Mouse (Mus musculus) monocyte, adult 5-6 weeks (primary cell): ENCODE results near the gene Nsf. TPM values are rescaled to one million over a fixed set of nuclear protein-coding genes. Genes with fewer than 3 reads are reported as not detected.
"Not testable (repeated sequence)": the region's sequence is repeated elsewhere in the genome, so short reads cannot be mapped to it uniquely, and the experiment has no call there.

Source experiments
- ATAC-seq: fragments of 153-309, 156-312 bp; replicated peaks from 2 replicates; pipeline ENCODE4 v1.8.0; 2017; ENCODE audit warnings: mild to moderate bottlenecking; ENCODE audit not compliant: low TSS enrichment, insufficient number of reproducible peaks, severe bottlenecking, poor library complexity, low FRiP score
- total RNA-seq: library from RNA; stranded (forward); fragments of 200-1000, 200-491, 200-594 nt; gene quantifications from 3 replicates; pipeline ENCODE4 v1.2.3, GENCODE M21; 2017

The Nsf gene
- 73.0 to 93.1 TPM (median 86.5 TPM) in 3 replicates for total RNA-seq

DNA sequence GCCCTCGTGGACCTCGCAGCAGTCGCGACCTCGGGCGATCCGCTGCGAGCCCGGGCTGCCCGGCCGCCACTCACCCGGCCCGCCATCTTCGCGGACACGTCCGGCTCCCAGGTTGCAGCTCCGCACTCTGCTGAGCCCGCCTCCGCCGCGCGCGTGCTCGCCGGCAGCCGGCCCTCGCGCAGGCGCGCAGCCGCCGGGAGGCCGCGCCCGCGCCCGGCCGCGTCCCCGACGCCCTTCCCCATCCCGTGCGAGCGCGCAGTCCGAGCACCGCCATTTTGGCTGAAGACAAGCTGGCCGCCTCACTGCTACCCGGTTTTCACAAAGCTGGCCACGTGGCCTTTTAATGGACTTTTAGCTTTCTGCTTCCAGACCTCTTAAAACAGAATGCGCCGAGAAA lies at the start of gene Nsf:
Gene Nsf (minus strand): TSS at position 161 of the 397 bp plus-strand sequence.
- peak; percentile 68 for ATAC-seq

DNA sequence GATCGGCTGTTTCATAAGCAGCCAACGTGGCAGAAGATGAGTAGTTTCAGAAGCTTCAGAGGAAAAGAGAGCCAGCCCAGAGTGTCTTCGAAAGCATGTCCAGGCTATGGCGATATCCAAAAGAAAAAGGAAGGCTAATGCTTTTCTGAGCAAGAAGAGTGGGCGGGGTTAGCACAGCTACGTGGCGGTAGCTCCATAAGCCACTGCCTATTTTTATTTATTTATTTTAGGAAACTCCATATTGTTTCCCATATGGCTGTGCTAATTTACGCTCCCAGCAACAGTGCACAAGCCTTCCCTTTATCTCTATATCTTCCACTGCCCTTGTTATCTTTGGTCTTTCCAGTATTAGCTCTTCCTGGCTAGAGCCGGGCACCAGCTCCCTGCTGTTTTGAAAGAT lies 49.5 kb upstream of the Nsf start:
- no peak for ATAC-seq

DNA sequence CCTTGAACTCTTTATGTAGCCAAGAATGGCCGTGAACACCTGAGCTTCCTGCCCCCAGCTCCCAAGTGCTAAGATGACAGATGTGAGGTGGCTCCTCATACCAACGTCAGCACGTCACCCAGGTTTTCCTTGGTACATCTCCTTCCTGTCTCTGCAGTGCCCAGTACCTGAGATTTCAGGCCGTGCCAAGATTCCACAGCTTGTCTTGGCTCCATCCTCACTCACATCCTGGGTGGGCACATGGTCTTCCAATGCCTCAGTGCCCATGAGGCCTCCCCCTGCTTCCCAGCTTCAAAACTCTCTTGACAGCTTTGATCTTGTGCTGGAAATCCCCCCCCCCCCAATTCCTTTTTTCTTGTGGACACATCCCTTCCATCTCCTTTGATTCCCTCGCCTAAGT lies 48.3 kb upstream of the Nsf start:
- no peak for ATAC-seq

DNA sequence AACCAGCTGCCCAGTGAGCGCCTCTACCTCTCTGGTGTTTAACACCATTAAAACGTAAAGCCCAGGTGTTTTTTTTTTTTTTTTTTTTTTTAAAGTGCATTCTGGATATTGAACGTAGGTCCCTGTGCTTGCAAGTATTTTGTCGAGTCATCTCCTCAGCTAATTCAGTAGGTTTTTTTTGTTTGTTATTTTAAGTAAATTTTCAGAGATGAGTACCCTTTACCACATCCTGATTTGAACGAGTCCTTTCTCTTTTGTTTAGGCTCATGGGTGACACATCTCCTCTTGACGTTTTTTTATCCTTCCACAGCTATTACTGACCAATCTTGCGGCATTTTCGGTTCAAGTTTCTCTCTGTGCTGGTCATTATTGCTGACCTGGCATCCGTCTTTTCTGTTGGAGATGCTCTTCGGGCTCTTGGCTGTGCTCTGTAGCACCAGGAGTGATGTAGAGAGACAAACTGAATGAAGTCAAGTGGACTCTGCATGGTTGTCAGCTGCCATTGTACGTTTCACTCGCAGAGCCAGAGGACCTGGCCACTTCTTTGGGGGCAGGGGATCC lies 47.6 kb upstream of the Nsf start:
- no peak for ATAC-seq

DNA sequence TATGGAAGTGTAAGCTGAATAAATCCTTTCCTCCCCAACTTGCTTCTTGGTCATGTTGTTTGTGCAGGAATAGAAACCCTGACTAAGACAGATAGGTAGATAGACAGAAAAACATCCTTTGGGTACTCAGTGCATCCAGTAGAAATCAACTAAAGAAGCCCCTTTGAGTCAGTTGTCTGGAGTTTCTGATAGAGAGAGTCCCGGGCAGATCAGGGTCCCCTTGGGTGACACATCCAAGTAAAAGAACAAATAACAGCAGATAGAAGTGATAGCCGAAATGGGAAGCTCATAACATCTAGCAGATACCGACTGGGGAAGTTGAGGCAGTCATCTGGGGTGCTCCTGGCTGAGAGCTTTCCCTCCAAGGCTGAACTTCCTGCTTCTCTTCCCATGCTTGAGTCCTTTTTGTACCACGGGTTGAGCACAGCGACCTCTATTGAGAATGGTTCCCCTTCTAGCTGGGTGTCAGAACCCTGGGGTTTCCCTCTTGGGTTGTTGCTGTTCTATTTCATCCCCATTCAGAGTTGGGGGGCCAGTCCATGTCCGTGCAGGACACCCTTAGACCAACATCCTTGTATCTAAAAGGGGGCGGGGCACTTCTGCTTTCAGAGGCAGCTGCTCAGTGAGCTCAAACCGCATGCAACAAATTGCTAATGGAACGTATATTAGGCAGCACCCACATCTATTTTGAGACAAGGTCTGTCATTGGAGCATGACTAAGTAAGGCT lies 47.0 kb upstream of the Nsf start:
- ATAC-seq, result peak; percentile 93

DNA sequence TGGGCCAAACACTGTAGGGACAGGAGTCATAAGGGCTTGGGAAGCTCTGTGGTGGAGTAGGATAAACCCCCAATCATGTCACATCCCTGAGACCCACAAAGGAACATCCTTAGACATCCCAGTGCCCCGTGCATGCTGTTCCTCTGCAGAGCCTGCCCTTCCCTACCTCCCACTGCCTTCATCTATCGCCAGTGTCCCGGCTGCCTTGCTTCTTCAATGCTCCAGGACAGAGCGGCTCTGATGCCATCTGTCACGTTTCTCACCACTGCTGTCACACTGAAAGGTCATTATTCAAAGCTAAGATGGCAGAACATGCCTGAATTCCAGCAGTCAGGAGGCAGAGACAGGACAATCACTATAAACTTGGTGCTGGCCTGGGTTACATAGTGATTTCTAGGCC lies 44.9 kb upstream of the Nsf start:
- no peak for ATAC-seq

DNA sequence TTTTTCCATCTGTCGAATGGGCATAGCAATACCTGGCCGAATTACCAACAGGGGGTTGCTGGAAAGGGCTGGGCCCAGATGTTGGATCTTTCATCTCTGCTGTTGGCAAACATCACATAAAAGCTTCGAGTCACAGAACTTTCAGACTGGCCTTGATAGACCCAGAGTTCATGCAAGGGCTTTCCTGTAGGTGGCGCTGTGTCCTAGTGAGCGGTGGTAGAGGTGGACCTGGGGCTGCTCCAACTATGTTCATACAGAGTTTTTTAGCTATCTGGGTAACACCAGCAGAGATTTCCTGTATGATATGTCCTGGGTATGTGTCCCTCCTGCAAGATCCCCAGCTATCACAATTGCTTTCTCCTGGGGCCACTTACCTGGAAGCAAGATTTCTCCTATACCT lies 43.5 kb upstream of the Nsf start:
- 0 out of 2 replicates have a peak, but pooled peaks have one; percentile 33 for ATAC-seq

DNA sequence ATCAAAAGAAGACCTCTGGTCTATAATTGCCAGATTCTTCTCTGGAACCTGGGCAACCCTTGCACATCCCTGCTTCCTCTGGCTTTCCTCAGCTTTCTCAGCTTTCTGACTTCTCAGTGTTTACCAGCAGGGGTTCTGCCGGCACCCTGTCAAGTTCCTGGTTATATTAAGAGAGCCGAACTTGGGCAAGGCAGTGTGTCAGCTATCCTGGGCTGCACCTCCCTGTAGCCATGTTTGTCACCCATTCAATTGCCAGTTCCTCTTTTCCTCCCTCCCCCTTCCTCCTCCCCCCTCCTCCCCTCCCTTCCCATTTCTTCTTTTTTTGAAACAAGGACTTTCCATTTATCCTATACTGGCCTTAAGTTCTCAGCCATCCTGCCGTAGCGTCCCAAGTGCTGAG lies 38.8 kb upstream of the Nsf start:
- peak; percentile 90 for ATAC-seq

DNA sequence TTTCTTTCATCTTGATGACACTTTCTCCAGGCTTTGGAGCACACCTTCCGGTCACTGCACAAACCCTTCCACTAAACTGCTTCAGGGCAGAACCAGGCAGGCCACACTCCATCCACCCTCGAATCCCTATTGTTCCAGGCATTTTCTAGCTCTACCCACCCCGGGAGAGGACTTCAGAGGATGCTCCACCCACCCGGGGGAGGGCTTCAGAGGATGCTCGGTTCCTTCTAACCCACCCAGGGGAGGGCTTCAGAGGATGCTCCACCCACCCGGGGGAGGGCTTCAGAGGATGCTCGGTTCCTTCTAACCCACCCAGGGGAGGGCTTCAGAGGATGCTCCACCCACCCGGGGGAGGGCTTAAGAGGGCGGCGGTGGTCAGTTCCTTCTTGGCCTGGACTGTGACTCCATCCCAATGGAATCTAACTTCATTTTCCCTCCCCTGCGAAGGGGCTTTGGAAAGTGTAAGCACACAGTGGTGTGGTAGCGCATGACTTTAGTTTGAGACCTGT lies 36.2 kb upstream of the Nsf start:
- not testable (repeated sequence) for ATAC-seq

DNA sequence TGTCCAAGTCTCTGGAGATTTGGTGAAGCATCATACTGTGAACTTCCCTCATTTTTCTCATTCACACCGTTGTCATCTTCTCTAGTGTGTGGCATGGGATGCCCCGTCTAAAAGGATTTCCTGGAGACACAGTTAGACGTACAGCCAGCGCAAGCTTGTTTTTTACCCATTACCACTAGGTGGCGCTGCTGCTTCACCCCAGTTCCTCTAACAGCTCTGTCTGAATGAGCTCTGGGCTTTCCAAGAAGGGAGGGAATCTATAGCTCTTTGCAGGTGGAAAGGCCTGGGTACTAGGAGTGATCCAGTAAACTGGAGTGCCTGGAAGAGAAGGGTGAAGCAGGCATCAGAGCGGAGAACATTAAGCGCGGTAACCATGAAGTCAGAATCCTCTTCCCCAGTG lies 33.6 kb upstream of the Nsf start:
- ATAC-seq, result peak; percentile 51

DNA sequence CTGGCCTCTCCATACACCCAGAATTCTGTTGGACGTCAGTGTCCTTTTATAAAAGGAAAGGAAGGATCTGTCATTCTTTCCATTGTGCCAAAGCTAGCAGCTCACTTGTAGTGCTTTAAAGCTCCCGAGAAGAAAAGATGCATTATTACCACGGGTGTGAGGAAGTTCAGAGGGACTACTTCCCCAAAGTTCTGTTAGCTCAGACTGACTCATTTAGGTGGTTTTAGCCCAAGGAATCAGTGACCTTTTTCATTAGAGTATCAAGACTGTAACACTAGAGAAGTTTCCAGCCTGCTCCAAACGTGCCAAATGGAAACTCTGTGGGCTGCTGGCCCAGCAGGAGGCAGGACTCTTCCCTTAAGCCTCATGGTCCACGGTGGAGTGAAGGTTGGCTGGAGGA lies 30.2 kb upstream of the Nsf start:
- ATAC-seq, result peak; percentile 52

DNA sequence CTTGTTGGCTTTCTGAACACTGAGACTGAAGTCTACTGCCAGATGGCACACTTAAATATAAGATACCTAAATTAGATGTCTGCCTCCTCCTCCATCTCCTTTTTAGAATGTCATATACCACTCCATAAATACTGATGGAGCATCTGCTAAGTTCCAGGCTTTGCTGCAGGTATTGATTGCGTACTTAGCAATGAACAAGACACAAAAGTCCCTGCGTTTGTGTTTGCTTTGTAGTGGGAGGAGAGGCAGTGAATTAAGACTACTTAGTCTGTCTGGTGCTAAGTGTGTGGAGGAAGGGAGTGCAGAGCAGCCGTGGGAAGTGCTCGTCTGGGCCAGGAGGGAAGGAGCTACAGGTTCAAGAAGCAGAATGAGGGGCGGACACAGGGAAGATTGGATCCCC lies 28.0 kb upstream of the Nsf start:
- no peak for ATAC-seq

DNA sequence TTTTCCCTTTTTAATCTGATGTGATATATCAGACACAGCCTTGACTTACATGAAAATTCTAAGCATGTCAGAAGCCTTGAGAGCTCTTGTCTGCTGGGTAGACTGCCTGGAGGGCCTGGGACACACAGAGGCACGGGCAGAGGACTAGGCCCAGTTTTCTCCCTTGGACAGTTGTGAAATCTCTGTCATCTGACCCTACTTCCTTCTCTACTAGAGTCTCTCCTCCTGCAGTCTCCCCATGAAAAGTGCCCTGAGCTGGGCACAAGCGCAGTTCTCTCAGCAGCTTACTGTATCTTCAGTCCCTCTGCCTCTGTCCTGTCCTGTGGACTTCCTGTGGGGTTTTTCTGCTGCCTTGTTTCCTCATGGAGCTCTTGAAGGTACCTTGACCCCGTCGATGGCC lies 25.5 kb upstream of the Nsf start:
- peak; percentile 70 for ATAC-seq

DNA sequence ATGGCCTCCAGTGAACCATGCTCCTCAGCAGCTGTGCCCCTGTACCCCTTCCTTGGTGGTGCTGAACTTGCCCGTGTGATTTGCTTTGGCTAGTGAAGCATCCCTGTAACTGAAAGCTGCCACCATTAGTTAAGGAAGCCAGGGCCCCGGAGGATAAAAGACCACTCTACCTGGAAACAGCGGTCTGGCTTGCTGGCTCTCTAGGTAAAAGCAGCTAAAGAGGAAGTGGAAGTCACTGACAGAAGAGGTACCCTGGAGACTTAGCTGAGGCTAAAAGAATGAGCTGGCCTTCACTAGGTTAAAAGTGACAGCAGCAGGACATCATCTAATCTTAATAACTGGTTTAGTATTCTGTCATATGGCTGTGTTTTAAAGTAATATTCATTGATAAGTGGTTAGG lies 17.0 kb upstream of the Nsf start:
- ATAC-seq, result no peak

DNA sequence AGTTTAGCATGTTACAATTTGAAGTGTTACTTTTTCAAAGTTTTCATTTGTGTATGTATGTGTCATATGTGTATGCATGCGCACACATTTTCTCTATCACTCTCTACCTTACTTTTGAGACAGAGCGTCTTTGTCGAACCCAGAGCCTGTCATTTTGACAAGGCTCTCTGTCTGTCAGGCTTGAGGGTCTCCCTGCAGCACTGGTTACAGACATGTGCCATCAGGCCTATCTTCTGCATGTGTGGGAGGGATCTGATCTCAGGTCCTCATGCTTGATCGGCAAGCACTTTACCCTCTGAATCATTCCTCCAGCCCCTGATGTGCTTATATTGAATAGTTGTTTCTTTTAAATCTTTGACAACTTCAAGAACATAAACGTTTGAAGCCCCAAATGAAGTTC lies 15.4 kb upstream of the Nsf start:
- no peak for ATAC-seq

DNA sequence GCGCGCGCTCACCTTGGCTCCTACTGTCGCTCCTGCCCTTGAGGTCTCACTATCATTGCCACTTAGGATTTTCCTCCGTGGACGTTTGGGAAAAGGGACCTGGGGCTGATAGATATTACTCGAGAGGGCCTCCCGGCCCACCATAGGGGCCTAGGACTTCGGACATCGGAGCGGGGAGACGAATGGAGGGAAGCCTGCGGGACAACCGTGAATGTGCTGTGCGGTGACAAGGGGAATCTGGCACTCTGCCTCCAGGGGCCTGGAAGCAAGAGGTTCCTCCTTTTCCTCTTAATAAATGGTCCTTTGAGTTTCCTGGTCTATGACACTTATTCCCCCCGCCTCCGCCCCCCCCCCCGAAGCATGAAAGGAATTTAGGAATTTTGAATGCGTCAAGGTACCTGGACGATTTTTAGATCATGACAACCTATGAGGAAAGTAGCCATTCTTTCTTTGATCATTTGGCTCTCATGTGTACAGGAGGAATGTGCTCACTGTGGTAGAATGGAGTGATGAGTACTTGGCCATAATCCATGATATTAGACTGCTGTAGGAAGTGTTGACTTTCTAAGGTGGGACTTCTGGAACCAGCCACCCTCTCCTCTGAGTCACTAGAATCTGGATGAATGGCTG lies 13.4 kb upstream of the Nsf start:
- ATAC-seq, result no peak

DNA sequence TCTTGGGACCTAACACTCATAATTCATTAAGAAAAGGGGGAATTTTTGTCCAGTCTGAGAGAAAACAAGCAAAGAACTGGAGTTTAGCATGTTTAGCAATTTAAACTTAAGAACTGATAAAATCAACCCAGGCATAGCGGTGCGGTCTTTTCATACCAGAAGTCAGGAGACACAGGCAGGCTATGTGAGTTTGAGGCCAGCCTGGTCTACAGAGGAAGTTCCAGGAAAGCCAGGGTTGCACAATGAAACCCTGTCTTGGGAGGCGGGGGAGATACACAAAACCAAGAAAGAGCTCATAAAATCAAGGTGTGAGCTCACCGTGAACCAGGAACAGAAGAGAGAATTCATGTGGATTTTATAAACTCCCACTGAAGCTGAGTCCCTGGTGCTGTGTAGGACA lies 3.0 kb upstream of the Nsf start:
- ATAC-seq, result no peak

DNA sequence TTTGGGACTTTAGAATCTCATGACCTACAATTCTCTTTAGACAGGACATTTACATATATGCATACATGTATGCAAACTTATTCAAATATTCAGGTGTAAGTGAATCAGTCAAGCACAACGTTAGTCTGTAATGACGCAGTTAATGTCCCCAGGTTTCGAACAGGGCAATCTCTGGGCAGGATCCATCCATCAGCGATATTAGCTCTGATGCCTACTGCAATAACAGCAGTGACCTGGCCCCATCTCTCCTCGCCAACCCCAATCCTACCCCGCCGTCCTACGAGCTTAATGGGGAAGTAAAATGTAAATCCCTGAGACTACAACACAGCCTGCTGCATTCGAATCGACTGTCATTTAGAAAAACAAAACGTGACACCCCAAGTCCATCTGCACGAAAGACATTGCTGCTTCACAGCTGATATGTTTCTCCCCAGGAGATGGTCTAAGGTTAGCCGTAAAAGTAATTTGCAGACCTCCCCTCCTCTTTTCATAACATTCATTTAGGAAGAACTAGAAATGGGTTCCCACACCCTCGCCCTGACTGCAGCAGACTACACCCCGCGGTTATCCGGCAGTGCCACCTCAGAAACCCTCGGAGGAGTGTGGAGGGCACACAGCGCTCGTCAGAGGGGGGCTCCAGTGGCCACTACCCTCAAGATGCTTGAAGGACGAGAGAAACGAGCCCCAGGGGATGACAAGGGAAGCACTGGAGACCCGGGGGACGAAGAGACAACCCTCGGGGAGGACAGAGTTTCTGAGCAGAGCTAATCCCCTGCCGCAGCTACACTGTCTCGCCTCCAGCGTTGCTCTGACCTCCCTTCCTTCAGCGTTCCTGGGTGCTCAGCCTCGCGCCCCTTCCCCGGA lies 592 bp downstream of the Nsf start:
- ATAC-seq, result peak; percentile 37

DNA sequence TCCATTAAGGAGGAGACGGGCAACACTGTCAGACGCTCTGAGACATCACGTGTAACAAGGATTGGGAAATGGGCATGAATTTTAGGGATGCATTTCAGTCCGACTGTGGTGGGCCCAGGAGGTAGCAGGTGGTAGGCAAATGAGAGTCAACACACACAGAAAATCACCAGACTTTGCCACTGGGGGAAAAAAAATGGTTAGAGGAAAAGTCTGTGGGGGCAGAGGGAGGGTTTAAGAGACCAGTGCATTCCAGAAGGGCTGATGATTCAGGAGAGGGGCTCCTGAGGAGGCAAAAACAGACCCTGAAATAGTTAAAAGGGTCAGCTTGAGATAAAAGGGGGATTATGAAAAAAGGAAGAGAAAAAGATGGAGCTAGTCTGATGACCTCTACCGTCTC lies 1.2 kb downstream of the Nsf start:
- ATAC-seq, result no peak
